Mouse (Mus musculus) hindbrain, embryonic 15.5 days (tissue): ENCODE results near the gene Cnih2. TPM values are rescaled to one million over a fixed set of nuclear protein-coding genes. Genes with fewer than 3 reads are reported as not detected.

ENCODE experiments used
- ATAC-seq: fragments of 200-750 bp; cut with Nextera tagmentation; 2 replicates; pipeline ENCODE4 v1.8.0; 2017; ENCODE audit warnings: low read depth, moderate number of reproducible peaks, moderate TSS enrichment; ENCODE audit not compliant: low FRiP score
- H3K27ac ChIP-seq: fragments of 300-500 bp; sonication (generic); replicated peaks from 2 replicates; pipeline ENCODE4 v1.5.1; 2015; ENCODE audit warnings: mild to moderate bottlenecking, inconsistent platforms
- H3K27me3 ChIP-seq: fragments of 300-500 bp; sonication (generic); 2 replicates; pipeline ENCODE4 v1.6.1; 2015; ENCODE audit warnings: control low read depth, inconsistent platforms
- H3K36me3 ChIP-seq: fragments of 300-500 bp; sonication (generic); 2 replicates; pipeline ENCODE4 v1.6.1; 2015; ENCODE audit warnings: control low read depth, inconsistent platforms
- H3K4me1 ChIP-seq: fragments of 300-500 bp; sonication (generic); replicated peaks from 2 replicates; pipeline ENCODE4 v1.6.1; 2015; ENCODE audit warnings: control low read depth, inconsistent platforms
- H3K4me2 ChIP-seq: fragments of 300-500 bp; sonication (generic); 2 replicates; pipeline ENCODE4 v1.6.1; 2015; ENCODE audit warnings: moderate library complexity, mild to moderate bottlenecking, inconsistent platforms
- H3K4me3 ChIP-seq: fragments of 300-500 bp; sonication (generic); 2 replicates; pipeline ENCODE4 v1.5.1; 2015; ENCODE audit warnings: mild to moderate bottlenecking, inconsistent platforms
- H3K9ac ChIP-seq: fragments of 300-500 bp; sonication (generic); 2 replicates; pipeline ENCODE4 v1.6.1; 2015; ENCODE audit warnings: inconsistent platforms
- H3K9me3 ChIP-seq: fragments of 300-500 bp; sonication (generic); 2 replicates; pipeline ENCODE4 v1.6.1; 2016; ENCODE audit warnings: control low read depth, inconsistent platforms
- WGBS: fragments of 180-500 bp; shearing (Covaris S2); methylation state at CpG from one replicate; pipeline ENCODE4 v1.1.7; 2015; 5-methylcytosine and 5-hydroxymethylcytosine counted together
- polyA plus RNA-seq: library from polyadenylated mRNA; unstranded; fragments of >200 nt; fragmentation: Nextera tagmentation; extraction: Ambion mirVana; gene quantifications from 2 replicates; pipeline ENCODE4 v1.2.1, GENCODE M21; 2015

Gene Cnih2
- polyA plus RNA-seq, 1 experiment from 2014 or later: 435 TPM

DNA sequence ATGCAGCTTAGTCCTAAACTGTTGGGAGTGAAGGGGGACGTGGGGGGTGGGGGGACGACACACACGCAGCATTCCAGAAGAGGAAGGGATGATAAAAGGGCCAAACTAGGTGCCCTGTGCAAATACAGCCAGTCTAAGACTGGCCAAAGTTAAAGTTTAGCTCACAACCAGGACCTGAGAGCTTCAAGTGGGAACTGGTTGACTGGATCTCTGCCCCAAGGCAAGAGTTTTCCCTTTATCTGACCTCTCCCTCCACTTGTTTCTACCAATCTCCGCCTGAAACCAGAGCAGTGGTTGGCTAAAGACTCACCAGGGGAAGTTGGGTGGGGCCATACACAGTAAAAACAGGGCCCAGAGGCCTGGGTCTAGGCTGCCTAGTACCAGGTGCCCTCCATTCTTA is 10.4 kb upstream of the Cnih2 start:
- Histone ChIP-seq H3K4me3 (no peak overlapping the region), H3K4me2 (no peak overlapping the region), H3K9me3 (no peaks in the 10 kb centered on the region), H3K36me3 (peaks cover 64% of the 10 kb centered on the region), H3K27ac (no peak overlapping the region), H3K4me1 (peaks cover 20% of the 10 kb centered on the region), H3K27me3 (no peaks in the 10 kb centered on the region), H3K9ac (no peak overlapping the region)
- ATAC-seq: no peak
- 52% methylated on average over 4 of the region's 4 CpGs for WGBS

DNA sequence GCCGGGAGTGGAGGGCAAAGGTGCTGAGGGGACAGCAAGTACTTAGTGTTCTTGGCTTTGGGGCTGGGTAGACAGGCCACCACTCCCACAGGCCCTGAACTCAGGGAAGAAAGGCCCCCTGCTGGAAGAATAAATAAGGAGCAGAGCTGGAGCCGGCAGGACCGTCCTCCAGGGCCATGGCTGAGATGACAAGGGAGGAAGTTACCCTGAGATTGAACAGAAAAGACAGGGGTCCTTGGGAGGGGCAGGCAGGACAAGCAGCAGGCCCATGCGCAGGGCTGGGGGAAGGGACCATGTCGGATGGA is 9.9 kb upstream of the Cnih2 start:
- no peaks in the 10 kb centered on the region for H3K27me3 ChIP-seq
- no peaks in the 10 kb centered on the region for H3K9me3 ChIP-seq
- H3K9ac ChIP-seq: no peak overlapping the region
- H3K36me3 ChIP-seq: peaks cover 64% of the 10 kb centered on the region
- ATAC-seq: no peak
- H3K4me3 ChIP-seq: no peak overlapping the region
- WGBS: 26% methylated on average over 5 of the region's 5 CpGs
- H3K4me1 ChIP-seq: peaks cover 20% of the 10 kb centered on the region
- no peak overlapping the region for H3K4me2 ChIP-seq
- H3K27ac ChIP-seq: no peak overlapping the region

- Histone ChIP-seq H3K36me3 (peaks cover 65% of the 10 kb centered on the region), H3K4me2 (no peak overlapping the region), H3K27me3 (no peaks in the 10 kb centered on the region), H3K9ac (no peak overlapping the region), H3K27ac (no peak overlapping the region), H3K4me1 (peaks cover 20% of the 10 kb centered on the region), H3K4me3 (no peak overlapping the region), H3K9me3 (no peaks in the 10 kb centered on the region)
- WGBS: 76% methylated on average over 18 of the region's 18 CpGs
- ATAC-seq: peak; percentile 7; the same call in 1 of the 2 replicates
Measured at GRCm38 (mm10) chr19:5107556-5108270, 9.4 kb upstream of the Cnih2 start.

GRCm38 (mm10) chr19:5106731-5107191 is 8.4 kb upstream of the Cnih2 start, which contains the start of gene Rab1b:
Rab1b (minus strand) TSS chr19:5107072.
- under 1% methylated on average over 46 of the region's 46 CpGs for WGBS
- no peaks in the 10 kb centered on the region for H3K9me3 ChIP-seq
- peak within 1 kb of the TSS; percentile 74 for H3K4me3 ChIP-seq
- peak within 1 kb of the TSS; percentile 99 for H3K27ac ChIP-seq
- peak within 1 kb of the TSS; percentile 87 for H3K4me2 ChIP-seq
- no peaks in the 10 kb centered on the region for H3K27me3 ChIP-seq
- H3K4me1 ChIP-seq: peaks cover 20% of the 10 kb centered on the region
- peak within 1 kb of the TSS; percentile 89 for H3K9ac ChIP-seq
- H3K36me3 ChIP-seq: peaks cover 65% of the 10 kb centered on the region
- ATAC-seq: peak; percentile 93

GRCm38 (mm10) chr19:5106074-5106473 is 7.8 kb upstream of the Cnih2 start:
- Histone ChIP-seq H3K27ac (peak overlapping the region; percentile 99), H3K27me3 (no peaks in the 10 kb centered on the region), H3K4me1 (peaks cover 20% of the 10 kb centered on the region), H3K36me3 (peaks cover 62% of the 10 kb centered on the region), H3K9ac (peak overlapping the region; percentile 89), H3K9me3 (no peaks in the 10 kb centered on the region), H3K4me3 (peak overlapping the region; percentile 74), H3K4me2 (peak overlapping the region; percentile 87)
- ATAC-seq: no peak
- WGBS: 25% methylated on average over 9 of the region's 9 CpGs

GRCm38 (mm10) chr19:5097521-5098362 is 579 bp downstream of the Cnih2 start:
- H3K36me3 ChIP-seq: peaks cover 34% of the 10 kb centered on the region
- H3K9ac ChIP-seq: peak overlapping the region; percentile 99
- H3K9me3 ChIP-seq: no peaks in the 10 kb centered on the region
- ATAC-seq: peak; percentile 39
- peak overlapping the region; percentile 87 for H3K4me2 ChIP-seq
- no peaks in the 10 kb centered on the region for H3K27me3 ChIP-seq
- H3K4me3 ChIP-seq: peak overlapping the region; percentile 91
- peaks cover 63% of the 10 kb centered on the region for H3K4me1 ChIP-seq
- H3K27ac ChIP-seq: peak overlapping the region; percentile 97
- WGBS: 2% methylated on average over 21 of the region's 31 CpGs

DNA sequence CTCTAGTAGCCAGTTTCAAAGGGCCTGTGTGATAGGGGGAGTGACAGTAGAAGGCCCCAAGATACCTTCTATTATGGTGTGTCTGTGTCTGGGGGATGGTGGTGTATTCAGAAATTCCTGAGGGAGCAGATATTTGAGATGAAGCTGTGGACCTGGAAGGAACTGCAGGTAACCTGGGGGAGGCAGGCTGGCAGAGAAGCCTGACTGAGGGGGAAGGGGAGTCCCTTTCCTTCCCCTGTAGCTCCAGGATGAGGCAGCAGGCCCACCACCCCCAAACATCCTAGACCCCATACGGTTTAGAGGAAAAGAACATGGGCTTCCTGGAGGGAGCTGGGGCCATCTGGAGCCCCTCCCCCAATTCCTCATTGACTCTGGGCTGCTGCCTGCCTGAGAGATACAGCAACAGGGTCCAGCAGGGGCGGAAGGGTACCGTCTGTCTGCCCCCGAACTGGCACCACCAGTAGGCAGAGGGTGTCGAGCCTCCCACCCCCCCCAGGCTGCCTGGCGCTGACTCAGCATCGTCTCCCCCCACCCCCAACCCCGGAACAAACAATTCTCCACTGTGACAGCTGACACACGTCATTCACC is 2.3 kb downstream of the Cnih2 start:
- Histone ChIP-seq H3K9ac (peak overlapping the region; percentile 99), H3K27me3 (no peaks in the 10 kb centered on the region), H3K9me3 (no peaks in the 10 kb centered on the region), H3K4me3 (peak overlapping the region; percentile 91), H3K4me1 (peaks cover 63% of the 10 kb centered on the region), H3K36me3 (peaks cover 36% of the 10 kb centered on the region), H3K4me2 (peak overlapping the region; percentile 87), H3K27ac (peak overlapping the region; percentile 97)
- ATAC-seq: no peak
- WGBS: 7% methylated on average over 9 of the region's 9 CpGs

GRCm38 (mm10) chr19:5094746-5095417 is 3.4 kb downstream of the Cnih2 start:
- Histone ChIP-seq H3K9me3 (no peaks in the 10 kb centered on the region), H3K36me3 (peaks cover 33% of the 10 kb centered on the region), H3K4me1 (peaks cover 61% of the 10 kb centered on the region), H3K27ac (peak overlapping the region; percentile 97), H3K4me3 (peak overlapping the region; percentile 91), H3K9ac (peak overlapping the region; percentile 45), H3K27me3 (no peaks in the 10 kb centered on the region), H3K4me2 (peak overlapping the region; percentile 87)
- 25% methylated on average over 11 of the region's 11 CpGs for WGBS
- ATAC-seq: no peak; the same call in 1 of the 2 replicates

DNA sequence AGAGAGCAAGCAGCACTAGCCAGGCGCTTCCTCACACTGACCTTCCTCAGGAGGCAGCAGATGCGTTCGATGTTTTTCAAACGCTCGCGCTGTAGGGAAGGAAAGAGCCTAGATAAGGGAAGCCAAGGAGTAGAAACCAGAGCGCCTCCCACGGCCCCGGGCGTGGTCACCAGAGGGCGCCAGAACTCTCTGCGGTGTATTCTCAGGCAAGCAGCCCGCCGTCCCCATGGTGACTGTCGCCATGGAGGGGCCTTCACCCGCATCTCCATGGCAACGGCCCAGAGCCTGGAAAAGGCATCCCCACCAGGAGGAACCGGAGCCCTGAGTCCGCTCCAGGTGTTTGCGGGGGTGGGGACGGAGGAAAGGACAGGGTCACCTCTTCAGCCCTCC is 4.1 kb downstream of the Cnih2 start:
- peak overlapping the region; percentile 45 for H3K9ac ChIP-seq
- ATAC-seq: peak; percentile 62
- H3K9me3 ChIP-seq: no peaks in the 10 kb centered on the region
- H3K27ac ChIP-seq: peak overlapping the region; percentile 97
- H3K4me3 ChIP-seq: peak overlapping the region; percentile 91
- WGBS: under 1% methylated on average over 21 of the region's 21 CpGs
- peak overlapping the region; percentile 87 for H3K4me2 ChIP-seq
- H3K27me3 ChIP-seq: no peaks in the 10 kb centered on the region
- peaks cover 60% of the 10 kb centered on the region for H3K4me1 ChIP-seq
- peaks cover 30% of the 10 kb centered on the region for H3K36me3 ChIP-seq

- Histone ChIP-seq H3K27ac (peak overlapping the region; percentile 97), H3K4me2 (peak overlapping the region; percentile 87), H3K4me1 (peaks cover 60% of the 10 kb centered on the region), H3K36me3 (peaks cover 30% of the 10 kb centered on the region), H3K4me3 (peak overlapping the region; percentile 91; the same call in 1 of the 2 replicates), H3K9ac (peak overlapping the region; percentile 45; the same call in 1 of the 2 replicates), H3K27me3 (no peaks in the 10 kb centered on the region), H3K9me3 (no peaks in the 10 kb centered on the region)
- 70% methylated on average over 12 of the region's 12 CpGs for WGBS
- ATAC-seq: no peak
Measured at GRCm38 (mm10) chr19:5093481-5094242, 4.7 kb downstream of the Cnih2 start.

DNA sequence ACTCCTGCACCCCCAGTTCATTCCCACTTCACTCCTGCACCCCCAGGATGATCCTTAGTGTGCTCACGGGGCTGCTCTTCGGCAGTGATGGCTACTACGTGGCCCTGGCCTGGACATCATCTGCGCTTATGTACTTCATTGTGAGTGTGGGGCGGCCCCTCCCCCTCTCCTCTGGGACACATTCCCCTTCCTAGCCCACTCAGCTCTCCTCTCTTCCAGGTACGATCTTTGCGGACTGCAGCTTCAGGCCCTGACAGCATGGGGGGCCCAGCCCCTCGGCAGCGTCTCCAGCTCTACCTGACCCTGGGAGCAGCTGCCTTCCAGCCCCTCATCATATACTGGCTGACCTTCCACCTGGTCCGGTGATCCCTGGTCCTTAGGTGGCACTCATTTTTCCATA is 6.2 kb downstream of the Cnih2 start:
- no peaks in the 10 kb centered on the region for H3K9me3 ChIP-seq
- no peaks in the 10 kb centered on the region for H3K27me3 ChIP-seq
- H3K4me1 ChIP-seq: peaks cover 61% of the 10 kb centered on the region
- ATAC-seq: no peak
- WGBS: 83% methylated on average over 10 of the region's 10 CpGs
- H3K9ac ChIP-seq: no peak overlapping the region
- H3K27ac ChIP-seq: no peak overlapping the region
- peaks cover 30% of the 10 kb centered on the region for H3K36me3 ChIP-seq
- no peak overlapping the region for H3K4me2 ChIP-seq
- no peak overlapping the region for H3K4me3 ChIP-seq
